Mouse (Mus musculus) intestine, embryonic 15.5 days (tissue): ENCODE measurements around the gene Lin7b. TPM values are rescaled to one million over a fixed set of nuclear protein-coding genes. Genes with fewer than 3 reads are reported as not detected.

ENCODE experiments used
- ATAC-seq: fragments of 200-750 bp; cut with Nextera tagmentation; 2 replicates; pipeline ENCODE4 v1.8.0; 2017; ENCODE audit warnings: moderate TSS enrichment, moderate library complexity
- H3K27ac ChIP-seq: fragments of 300-500 bp; sonication (generic); 2 replicates; pipeline ENCODE4 v1.5.1; 2015; ENCODE audit warnings: mild to moderate bottlenecking, inconsistent platforms
- H3K27me3 ChIP-seq: fragments of 300-500 bp; sonication (generic); replicated peaks from 2 replicates; pipeline ENCODE4 v1.6.1; 2015; ENCODE audit warnings: inconsistent platforms
- H3K36me3 ChIP-seq: fragments of 300-500 bp; sonication (generic); 2 replicates; pipeline ENCODE4 v1.6.1; 2015; ENCODE audit warnings: inconsistent platforms
- H3K4me1 ChIP-seq: fragments of 300-500 bp; sonication (generic); replicated peaks from 2 replicates; pipeline ENCODE4 v1.6.1; 2015; ENCODE audit warnings: inconsistent platforms
- H3K4me2 ChIP-seq: fragments of 300-500 bp; sonication (generic); replicated peaks from 2 replicates; pipeline ENCODE4 v1.6.1; 2015; ENCODE audit warnings: mild to moderate bottlenecking, inconsistent platforms
- H3K4me3 ChIP-seq: fragments of 300-500 bp; sonication (generic); replicated peaks from 2 replicates; pipeline ENCODE4 v1.5.1; 2015; ENCODE audit warnings: inconsistent platforms
- H3K9ac ChIP-seq: fragments of 300-500 bp; sonication (generic); 2 replicates; pipeline ENCODE4 v1.6.1; 2015; ENCODE audit warnings: inconsistent platforms
- H3K9me3 ChIP-seq: fragments of 300-500 bp; sonication (generic); 2 replicates; pipeline ENCODE4 v1.6.1; 2016; ENCODE audit warnings: inconsistent platforms
- WGBS: fragments of 180-500 bp; shearing (Covaris S2); methylation state at CpG from one replicate; pipeline ENCODE4 v1.1.7; 2015; 5-methylcytosine and 5-hydroxymethylcytosine counted together
- polyA plus RNA-seq: library from polyadenylated mRNA; unstranded; fragments of >200 nt; fragmentation: Nextera tagmentation; extraction: Ambion mirVana; gene quantifications from 2 replicates; pipeline ENCODE4 v1.2.1, GENCODE M21; 2015

Gene Lin7b
- polyA plus RNA-seq, 1 experiment from 2014 or later, result 1.9 TPM

GRCm38 (mm10) chr7:45338161-45338911, 32.0 kb downstream of the Lin7b start:
- Histone ChIP-seq H3K36me3 (no peaks in the 10 kb centered on the region), H3K27ac (peak overlapping the region; percentile 71), H3K27me3 (0 out of 2 replicates have a peak, but pooled peaks cover under 1% of the 10 kb centered on the region), H3K4me2 (peak overlapping the region; percentile 92), H3K9me3 (no peaks in the 10 kb centered on the region), H3K9ac (0 out of 2 replicates have a peak overlapping the region, but pooled peaks have one; percentile 60), H3K4me3 (peak overlapping the region; percentile 56), H3K4me1 (peaks cover 50% of the 10 kb centered on the region)
- peak; percentile 37 for ATAC-seq
- 4% methylated on average over 14 of the region's 14 CpGs for WGBS

- no peak overlapping the region for H3K4me3 ChIP-seq
- H3K9ac ChIP-seq, result no peak overlapping the region
- no peaks in the 10 kb centered on the region for H3K36me3 ChIP-seq
- peaks cover 58% of the 10 kb centered on the region for H3K4me1 ChIP-seq
- no peaks in the 10 kb centered on the region for H3K27me3 ChIP-seq
- peak overlapping the region; percentile 92 for H3K4me2 ChIP-seq
- no peaks in the 10 kb centered on the region for H3K9me3 ChIP-seq
- no peak for ATAC-seq
- 19% methylated on average over 4 of the region's 4 CpGs for WGBS
- 0 out of 2 replicates have a peak overlapping the region, but pooled peaks have one; percentile 25 for H3K27ac ChIP-seq
These were observed 32.9 kb downstream of the Lin7b start for GRCm38 (mm10) chr7:45337469-45337868.

- no peaks in the 10 kb centered on the region for H3K27me3 ChIP-seq
- no peaks in the 10 kb centered on the region for H3K9me3 ChIP-seq
- no peak for ATAC-seq
- peaks cover 67% of the 10 kb centered on the region for H3K4me1 ChIP-seq
- no peak overlapping the region for H3K4me2 ChIP-seq
- H3K9ac ChIP-seq, result no peak overlapping the region
- H3K4me3 ChIP-seq, result no peak overlapping the region
- H3K27ac ChIP-seq, result no peak overlapping the region
- 85% methylated on average over 4 of the region's 4 CpGs for WGBS
- H3K36me3 ChIP-seq, result no peaks in the 10 kb centered on the region; the same call in 1 of the 2 replicates
These were observed 34.1 kb downstream of the Lin7b start for GRCm38 (mm10) chr7:45336319-45336718.

- Histone ChIP-seq H3K4me1 (peaks cover 55% of the 10 kb centered on the region), H3K4me2 (peak within 1 kb of the TSS; percentile 94), H3K27ac (0 out of 2 replicates have a peak within 1 kb of the TSS, but pooled peaks have one; percentile 90)
These were observed 35.3 kb downstream of the Lin7b start, which contains the start of gene Hrc for GRCm38 (mm10) chr7:45335056-45335455. Gene Hrc, plus strand, starts transcription at chr7:45335290.

GRCm38 (mm10) chr7:45334605-45335004, 35.8 kb downstream of the Lin7b start:
- Histone ChIP-seq H3K27ac (0 out of 2 replicates have a peak overlapping the region, but pooled peaks have one; percentile 90), H3K4me3 (no peak overlapping the region), H3K9me3 (no peaks in the 10 kb centered on the region), H3K4me2 (peak overlapping the region; percentile 94), H3K4me1 (peaks cover 52% of the 10 kb centered on the region), H3K27me3 (no peaks in the 10 kb centered on the region), H3K9ac (no peak overlapping the region), H3K36me3 (no peaks in the 10 kb centered on the region; the same call in 1 of the 2 replicates)
- no peak for ATAC-seq
- WGBS, result 26% methylated on average over 3 of the region's 3 CpGs

More at GRCm38 (mm10) chr7:45335056-45335455, 35.3 kb downstream of the Lin7b start, which contains the start of gene Hrc:
- no peak for ATAC-seq
- Histone ChIP-seq H3K9me3 (no peaks in the 10 kb centered on the region), H3K4me3 (no peak within 1 kb of the TSS; the same call in 1 of the 2 replicates), H3K9ac (no peak within 1 kb of the TSS), H3K27me3 (no peaks in the 10 kb centered on the region), H3K36me3 (no peaks in the 10 kb centered on the region; the same call in 1 of the 2 replicates)
- WGBS, result 31% methylated on average over 5 of the region's 5 CpGs

- Histone ChIP-seq H3K4me1 (peaks cover 44% of the 10 kb centered on the region), H3K27ac (peak within 1 kb of the TSS; percentile 90), H3K9ac (peak within 1 kb of the TSS; percentile 87), H3K9me3 (no peaks in the 10 kb centered on the region), H3K27me3 (no peaks in the 10 kb centered on the region), H3K36me3 (no peaks in the 10 kb centered on the region; the same call in 1 of the 2 replicates), H3K4me2 (peak within 1 kb of the TSS; percentile 94), H3K4me3 (peak within 1 kb of the TSS; percentile 78)
- WGBS, result under 1% methylated on average over 38 of the region's 38 CpGs
- peak; percentile 76 for ATAC-seq
These were observed 36.9 kb downstream of the Lin7b start, which contains the start of gene Trpm4 for GRCm38 (mm10) chr7:45333431-45333982. Gene Trpm4, minus strand, starts transcription at chr7:45333780.

- peak overlapping the region; percentile 87 for H3K9ac ChIP-seq
- H3K27ac ChIP-seq, result peak overlapping the region; percentile 90
- peak; percentile 68 for ATAC-seq
- peaks cover 38% of the 10 kb centered on the region for H3K4me1 ChIP-seq
- no peaks in the 10 kb centered on the region for H3K9me3 ChIP-seq
- WGBS, result under 1% methylated on average over 22 of the region's 22 CpGs
- peak overlapping the region; percentile 78 for H3K4me3 ChIP-seq
- no peaks in the 10 kb centered on the region; the same call in 1 of the 2 replicates for H3K36me3 ChIP-seq
- peak overlapping the region; percentile 94 for H3K4me2 ChIP-seq
- no peaks in the 10 kb centered on the region for H3K27me3 ChIP-seq
These were observed 37.5 kb downstream of the Lin7b start for GRCm38 (mm10) chr7:45332685-45333425.

GRCm38 (mm10) chr7:45331502-45331901, 38.9 kb downstream of the Lin7b start:
- peaks cover 31% of the 10 kb centered on the region for H3K4me1 ChIP-seq
- no peaks in the 10 kb centered on the region for H3K27me3 ChIP-seq
- no peak overlapping the region for H3K27ac ChIP-seq
- no peak for ATAC-seq
- WGBS, result 84% methylated on average over 6 of the region's 6 CpGs
- H3K9me3 ChIP-seq, result no peaks in the 10 kb centered on the region
- H3K4me2 ChIP-seq, result no peak overlapping the region
- H3K36me3 ChIP-seq, result peaks cover 6% of the 10 kb centered on the region
- no peak overlapping the region for H3K4me3 ChIP-seq
- no peak overlapping the region for H3K9ac ChIP-seq

- Histone ChIP-seq H3K27ac (no peak overlapping the region), H3K9ac (no peak overlapping the region), H3K27me3 (no peaks in the 10 kb centered on the region), H3K4me2 (no peak overlapping the region), H3K9me3 (no peaks in the 10 kb centered on the region), H3K4me3 (no peak overlapping the region), H3K4me1 (peaks cover 17% of the 10 kb centered on the region), H3K36me3 (peaks cover 24% of the 10 kb centered on the region)
- no peak for ATAC-seq
- 79% methylated on average over 13 of the region's 13 CpGs for WGBS
These were observed 41.4 kb downstream of the Lin7b start for GRCm38 (mm10) chr7:45328841-45329475.

GRCm38 (mm10) chr7:45325800-45326199, 44.6 kb downstream of the Lin7b start:
- Histone ChIP-seq H3K4me3 (no peak overlapping the region), H3K27ac (no peak overlapping the region), H3K9ac (no peak overlapping the region), H3K36me3 (peaks cover 25% of the 10 kb centered on the region), H3K4me2 (no peak overlapping the region), H3K27me3 (no peaks in the 10 kb centered on the region), H3K9me3 (no peaks in the 10 kb centered on the region), H3K4me1 (0 out of 2 replicates have a peak, but pooled peaks cover 3% of the 10 kb centered on the region)
- no peak for ATAC-seq

GRCm38 (mm10) chr7:45323069-45323468, 47.3 kb downstream of the Lin7b start:
- Histone ChIP-seq H3K4me3 (no peak overlapping the region), H3K36me3 (peaks cover 25% of the 10 kb centered on the region), H3K4me1 (0 out of 2 replicates have a peak, but pooled peaks cover 3% of the 10 kb centered on the region), H3K9ac (no peak overlapping the region), H3K9me3 (no peaks in the 10 kb centered on the region), H3K4me2 (peak overlapping the region; percentile 12; the same call in 1 of the 2 replicates), H3K27me3 (no peaks in the 10 kb centered on the region), H3K27ac (0 out of 2 replicates have a peak overlapping the region, but pooled peaks have one; percentile 49)
- 57% methylated on average over 5 of the region's 5 CpGs for WGBS
- ATAC-seq, result peak; percentile 93
